Mouse (Mus musculus): ENCODE measurements around the gene Per3. TPM values are rescaled to one million over a fixed set of nuclear protein-coding genes. Genes with fewer than 3 reads are reported as not detected.

The Per3 gene
- polyA plus RNA-seq, 1 experiment from 2014 or later = 7.0 TPM

Other genes starting within 250 kb of the Per3 start
- gene Errfi1, start 190.7 kb downstream of the Per3 start, polyA plus RNA-seq (2015; fragmentation: Nextera tagmentation; extraction: Ambion mirVana) = 22.5 and 24.3 TPM in 2 replicates
- gene Park7, start 130.2 kb downstream of the Per3 start, polyA plus RNA-seq (2015; fragmentation: Nextera tagmentation; extraction: Ambion mirVana) = 411 and 442 TPM in 2 replicates
- gene Tnfrsf9, start 130.1 kb downstream of the Per3 start, polyA plus RNA-seq (2015; fragmentation: Nextera tagmentation; extraction: Ambion mirVana) = 0.40 and 0.51 TPM in 2 replicates
- not detected in 2 replicates for gene Uts2, start 47.6 kb downstream of the Per3 start, polyA plus RNA-seq (2015; fragmentation: Nextera tagmentation; extraction: Ambion mirVana)
- 114 and 117 TPM in 2 replicates for gene Vamp3, start 13.3 kb upstream of the Per3 start, polyA plus RNA-seq (2015; fragmentation: Nextera tagmentation; extraction: Ambion mirVana)
- not detected in 2 replicates for gene Gm13090, start 44.9 kb upstream of the Per3 start, polyA plus RNA-seq (2015; fragmentation: Nextera tagmentation; extraction: Ambion mirVana)